Mouse (Mus musculus): ENCODE results near the gene Gabra2.

- TF ChIP-seq CTCF (IDR thresholded peaks at IDR 0.05; ENCODE audit: low read depth, low read length) (no peak), TAL1 (conservative IDR thresholded peaks at IDR 0.05; ENCODE audit: low read depth, low read length) (no peak)
Measured at GRCm38 (mm10) chr5:71095725-71096607, at the start of gene Gabra2.

Measured in G1E (cell line).